Mouse (Mus musculus): ENCODE results near the gene Rnf31. TPM values are rescaled to one million over a fixed set of nuclear protein-coding genes. Genes with fewer than 3 reads are reported as not detected.

Rnf31 gene
- polyA plus RNA-seq (2014; fragmentation: Nextera tagmentation; extraction: Ambion mirVana), result 13.2 and 15.1 TPM in 2 replicates

- 0% methylated on average over 33 of the region's 33 CpGs for WGBS
Observed at GRCm38 (mm10) chr14:55591331-55591891, at the start of gene Rnf31. Gene Rnf31, plus strand, starts transcription at chr14:55591708.

GRCm38 (mm10) chr14:55542268-55542667, 49.2 kb upstream of the Rnf31 start:
- no peaks in the 10 kb centered on the region for H3K27me3 ChIP-seq (ENCODE audit: control insufficient read depth, insufficient read depth, low read length)
- H3K27ac ChIP-seq (ENCODE audit: low read length), result no peak overlapping the region
- H3K9ac ChIP-seq (replicated peaks; ENCODE audit: low read depth, low read length), result no peak overlapping the region
- H3K9me3 ChIP-seq (ENCODE audit: control insufficient read depth, low read depth, low read length), result no peaks in the 10 kb centered on the region
- 97% methylated on average over 12 of the region's 12 CpGs for WGBS
- no peak overlapping the region for H3K4me3 ChIP-seq (ENCODE audit: low read depth, low read length)
- peaks cover 9% of the 10 kb centered on the region for H3K4me1 ChIP-seq (ENCODE audit: control insufficient read depth, insufficient read depth, low read length)
- peaks cover 38% of the 10 kb centered on the region for H3K36me3 ChIP-seq (ENCODE audit: control insufficient read depth, insufficient read depth, low read length)
- no peak for ATAC-seq (ENCODE audit: insufficient number of reproducible peaks, insufficient read depth, low FRiP score, low read depth)
- no peak overlapping the region for H3K4me2 ChIP-seq (replicated peaks; ENCODE audit: low read depth, low read length)

More at GRCm38 (mm10) chr14:55591331-55591891, at the start of gene Rnf31:
- Histone ChIP-seq H3K9ac (replicated peaks; ENCODE audit: low read depth, low read length) (peak within 1 kb of the TSS; percentile 78), H3K36me3 (ENCODE audit: control insufficient read depth, insufficient read depth, low read length) (peaks cover 23% of the 10 kb centered on the region), H3K4me2 (replicated peaks; ENCODE audit: low read depth, low read length) (peak within 1 kb of the TSS; percentile 96), H3K9me3 (ENCODE audit: control insufficient read depth, low read depth, low read length) (no peaks in the 10 kb centered on the region), H3K27me3 (ENCODE audit: control insufficient read depth, insufficient read depth, low read length) (no peaks in the 10 kb centered on the region), H3K4me1 (ENCODE audit: control insufficient read depth, insufficient read depth, low read length) (peaks cover 18% of the 10 kb centered on the region), H3K4me3 (ENCODE audit: low read depth, low read length) (peak within 1 kb of the TSS; percentile 86), H3K27ac (ENCODE audit: low read length) (peak within 1 kb of the TSS; percentile 90)
- peak; percentile 90 for ATAC-seq (ENCODE audit: insufficient number of reproducible peaks, insufficient read depth, low FRiP score, low read depth)

GRCm38 (mm10) chr14:55544334-55544733, 47.2 kb upstream of the Rnf31 start:
- Histone ChIP-seq H3K4me1 (ENCODE audit: control insufficient read depth, insufficient read depth, low read length) (peaks cover 9% of the 10 kb centered on the region), H3K4me2 (replicated peaks; ENCODE audit: low read depth, low read length) (no peak overlapping the region), H3K9ac (replicated peaks; ENCODE audit: low read depth, low read length) (no peak overlapping the region), H3K27me3 (ENCODE audit: control insufficient read depth, insufficient read depth, low read length) (no peaks in the 10 kb centered on the region), H3K36me3 (ENCODE audit: control insufficient read depth, insufficient read depth, low read length) (peaks cover 57% of the 10 kb centered on the region), H3K27ac (ENCODE audit: low read length) (no peak overlapping the region), H3K4me3 (ENCODE audit: low read depth, low read length) (no peak overlapping the region), H3K9me3 (ENCODE audit: control insufficient read depth, low read depth, low read length) (no peaks in the 10 kb centered on the region)
- WGBS, result 83% methylated on average over 9 of the region's 9 CpGs
- ATAC-seq (ENCODE audit: insufficient number of reproducible peaks, insufficient read depth, low FRiP score, low read depth), result no peak

- Histone ChIP-seq H3K4me3 (ENCODE audit: low read depth, low read length) (no peak overlapping the region), H3K4me2 (replicated peaks; ENCODE audit: low read depth, low read length) (no peak overlapping the region), H3K36me3 (ENCODE audit: control insufficient read depth, insufficient read depth, low read length) (peaks cover 37% of the 10 kb centered on the region), H3K4me1 (ENCODE audit: control insufficient read depth, insufficient read depth, low read length) (no peaks in the 10 kb centered on the region), H3K27me3 (ENCODE audit: control insufficient read depth, insufficient read depth, low read length) (no peaks in the 10 kb centered on the region), H3K9me3 (ENCODE audit: control insufficient read depth, low read depth, low read length) (no peaks in the 10 kb centered on the region), H3K9ac (replicated peaks; ENCODE audit: low read depth, low read length) (no peak overlapping the region), H3K27ac (ENCODE audit: low read length) (no peak overlapping the region)
- no peak for ATAC-seq (ENCODE audit: insufficient number of reproducible peaks, insufficient read depth, low FRiP score, low read depth)
- WGBS, result 86% methylated on average over 6 of the region's 6 CpGs
Observed at GRCm38 (mm10) chr14:55550191-55550590, 41.3 kb upstream of the Rnf31 start.

DNA sequence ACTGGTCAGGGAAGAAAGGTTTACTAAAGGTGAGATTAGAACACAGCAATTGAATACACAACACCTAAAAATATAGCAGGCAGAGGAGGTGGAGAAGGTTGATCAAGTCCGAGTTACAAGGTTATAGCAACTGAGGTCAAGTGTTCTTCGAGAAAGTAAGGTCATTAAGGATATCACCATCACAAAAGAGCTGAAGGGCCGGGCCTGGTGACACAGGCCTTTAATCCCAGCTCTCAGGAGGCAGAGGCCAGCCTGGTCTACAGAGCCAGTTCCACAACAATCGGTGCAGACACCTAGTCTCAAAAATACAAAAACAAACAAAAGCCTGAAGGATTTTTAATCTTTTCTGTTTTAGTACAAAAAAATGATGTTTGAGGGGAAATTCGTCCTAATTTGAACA, 40.2 kb upstream of the Rnf31 start:
- ATAC-seq (ENCODE audit: insufficient number of reproducible peaks, insufficient read depth, low FRiP score, low read depth), result no peak
- H3K4me2 ChIP-seq (replicated peaks; ENCODE audit: low read depth, low read length), result no peak overlapping the region
- no peak overlapping the region for H3K9ac ChIP-seq (replicated peaks; ENCODE audit: low read depth, low read length)
- H3K9me3 ChIP-seq (ENCODE audit: control insufficient read depth, low read depth, low read length), result no peaks in the 10 kb centered on the region
- no peaks in the 10 kb centered on the region for H3K4me1 ChIP-seq (ENCODE audit: control insufficient read depth, insufficient read depth, low read length)
- H3K27me3 ChIP-seq (ENCODE audit: control insufficient read depth, insufficient read depth, low read length), result no peaks in the 10 kb centered on the region
- no peak overlapping the region for H3K27ac ChIP-seq (ENCODE audit: low read length)
- no peak overlapping the region for H3K4me3 ChIP-seq (ENCODE audit: low read depth, low read length)
- H3K36me3 ChIP-seq (ENCODE audit: control insufficient read depth, insufficient read depth, low read length), result peaks cover 29% of the 10 kb centered on the region
- WGBS, result 69% methylated on average over 5 of the region's 5 CpGs

- no peak for ATAC-seq (ENCODE audit: insufficient number of reproducible peaks, insufficient read depth, low FRiP score, low read depth)
- WGBS, result 85% methylated on average over 8 of the region's 8 CpGs
Observed at GRCm38 (mm10) chr14:55551794-55552193, 39.7 kb upstream of the Rnf31 start.

DNA sequence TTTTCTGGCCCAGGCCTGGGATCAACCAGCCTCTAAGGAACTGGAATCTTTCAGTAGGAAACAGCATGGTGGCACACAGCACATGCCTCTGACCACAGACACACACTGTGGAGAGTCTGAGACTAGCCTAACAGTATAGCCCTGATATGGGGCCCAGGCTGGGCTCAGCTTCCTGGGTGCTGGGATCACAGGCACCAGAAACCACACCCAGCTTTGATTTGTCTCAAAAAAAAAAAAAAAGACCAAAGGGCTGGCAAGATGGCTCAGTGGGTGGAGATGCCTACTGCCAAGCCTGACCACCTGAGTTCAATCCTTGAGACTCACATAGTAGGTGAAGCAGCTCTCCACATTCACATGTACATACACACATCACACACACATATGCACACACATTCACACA, 36.9 kb upstream of the Rnf31 start:
- Histone ChIP-seq H3K4me1 (ENCODE audit: control insufficient read depth, insufficient read depth, low read length) (peaks cover 8% of the 10 kb centered on the region; the same call in 1 of the 2 replicates), H3K27me3 (ENCODE audit: control insufficient read depth, insufficient read depth, low read length) (no peaks in the 10 kb centered on the region), H3K9me3 (ENCODE audit: control insufficient read depth, low read depth, low read length) (no peaks in the 10 kb centered on the region), H3K4me3 (ENCODE audit: low read depth, low read length) (no peak overlapping the region), H3K9ac (replicated peaks; ENCODE audit: low read depth, low read length) (no peak overlapping the region), H3K36me3 (ENCODE audit: control insufficient read depth, insufficient read depth, low read length) (no peaks in the 10 kb centered on the region), H3K4me2 (replicated peaks; ENCODE audit: low read depth, low read length) (no peak overlapping the region), H3K27ac (ENCODE audit: low read length) (no peak overlapping the region)
- no peak for ATAC-seq (ENCODE audit: insufficient number of reproducible peaks, insufficient read depth, low FRiP score, low read depth)

More at GRCm38 (mm10) chr14:55551794-55552193, 39.7 kb upstream of the Rnf31 start:
- Histone ChIP-seq H3K9ac (replicated peaks; ENCODE audit: low read depth, low read length) (no peak overlapping the region), H3K27me3 (ENCODE audit: control insufficient read depth, insufficient read depth, low read length) (no peaks in the 10 kb centered on the region), H3K9me3 (ENCODE audit: control insufficient read depth, low read depth, low read length) (no peaks in the 10 kb centered on the region), H3K4me1 (ENCODE audit: control insufficient read depth, insufficient read depth, low read length) (0 out of 2 replicates have a peak, but pooled peaks cover 1% of the 10 kb centered on the region), H3K36me3 (ENCODE audit: control insufficient read depth, insufficient read depth, low read length) (peaks cover 24% of the 10 kb centered on the region), H3K4me2 (replicated peaks; ENCODE audit: low read depth, low read length) (no peak overlapping the region), H3K27ac (ENCODE audit: low read length) (no peak overlapping the region), H3K4me3 (ENCODE audit: low read depth, low read length) (no peak overlapping the region)

- no peak overlapping the region for H3K4me3 ChIP-seq (ENCODE audit: low read depth, low read length)
- no peaks in the 10 kb centered on the region for H3K36me3 ChIP-seq (ENCODE audit: control insufficient read depth, insufficient read depth, low read length)
- WGBS, result 81% methylated on average over 3 of the region's 3 CpGs
- H3K9ac ChIP-seq (replicated peaks; ENCODE audit: low read depth, low read length), result no peak overlapping the region
- no peak for ATAC-seq (ENCODE audit: insufficient number of reproducible peaks, insufficient read depth, low FRiP score, low read depth)
- peaks cover 8% of the 10 kb centered on the region; the same call in 1 of the 2 replicates for H3K4me1 ChIP-seq (ENCODE audit: control insufficient read depth, insufficient read depth, low read length)
- H3K4me2 ChIP-seq (replicated peaks; ENCODE audit: low read depth, low read length), result no peak overlapping the region
- H3K27ac ChIP-seq (ENCODE audit: low read length), result no peak overlapping the region
- no peaks in the 10 kb centered on the region for H3K9me3 ChIP-seq (ENCODE audit: control insufficient read depth, low read depth, low read length)
- H3K27me3 ChIP-seq (ENCODE audit: control insufficient read depth, insufficient read depth, low read length), result no peaks in the 10 kb centered on the region
Observed at GRCm38 (mm10) chr14:55555788-55556187, 35.7 kb upstream of the Rnf31 start.

DNA sequence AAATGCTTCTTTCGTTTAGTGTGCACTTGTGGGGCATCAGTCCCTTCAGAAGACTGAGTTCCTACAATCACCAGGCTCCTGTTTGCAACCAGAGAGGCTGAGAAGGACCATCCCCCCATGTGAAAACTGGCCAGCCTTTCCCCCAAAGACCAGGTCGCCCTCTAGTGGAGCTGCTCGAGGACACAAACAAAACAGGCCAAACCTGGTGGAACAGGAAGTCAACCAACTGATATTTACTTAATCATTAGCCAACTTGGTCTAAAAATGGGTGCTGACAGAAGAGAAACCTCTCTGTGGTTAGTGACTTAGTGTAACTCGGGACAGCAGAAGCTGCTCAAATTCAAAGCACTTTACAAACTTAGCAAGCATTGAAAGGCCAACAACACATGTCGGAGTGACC, 34.5 kb upstream of the Rnf31 start:
- no peak overlapping the region for H3K4me3 ChIP-seq (ENCODE audit: low read depth, low read length)
- 19% methylated on average over 5 of the region's 5 CpGs for WGBS
- H3K4me2 ChIP-seq (replicated peaks; ENCODE audit: low read depth, low read length), result no peak overlapping the region
- H3K27me3 ChIP-seq (ENCODE audit: control insufficient read depth, insufficient read depth, low read length), result no peaks in the 10 kb centered on the region
- peaks cover 18% of the 10 kb centered on the region for H3K4me1 ChIP-seq (ENCODE audit: control insufficient read depth, insufficient read depth, low read length)
- H3K36me3 ChIP-seq (ENCODE audit: control insufficient read depth, insufficient read depth, low read length), result no peaks in the 10 kb centered on the region
- H3K9ac ChIP-seq (replicated peaks; ENCODE audit: low read depth, low read length), result no peak overlapping the region
- ATAC-seq (ENCODE audit: insufficient number of reproducible peaks, insufficient read depth, low FRiP score, low read depth), result no peak
- H3K9me3 ChIP-seq (ENCODE audit: control insufficient read depth, low read depth, low read length), result no peaks in the 10 kb centered on the region
- peak overlapping the region; percentile 52; the same call in 1 of the 2 replicates for H3K27ac ChIP-seq (ENCODE audit: low read length)

All from stomach, embryonic 14.5 days (tissue).